Mouse (Mus musculus): Measurements from ENCODE around the gene Mis18a. TPM values are rescaled to one million over a fixed set of nuclear protein-coding genes. Genes with fewer than 3 reads are reported as not detected.
A peak's percentile ranks its signal among the peaks of the same experiment; 100 is the strongest.

Mis18a gene
- total and polyA plus RNA-seq, 3 experiments = 1.9 to 3.8 (median 2.9) TPM

GRCm38 (mm10) chr16:90710313-90710712, 16.9 kb downstream of the Mis18a start:
- Histone ChIP-seq H3K27me3 (ENCODE audit: control insufficient read depth, insufficient read depth, low read length) (no peaks in the 10 kb centered on the region), H3K79me2 (replicated peaks; ENCODE audit: control insufficient read depth, insufficient read depth, low read length) (no peaks in the 10 kb centered on the region), H3K9ac (ENCODE audit: low read depth, low read length) (no peak overlapping the region), H3K27ac (peak overlapping the region; percentile 53), H3K4me1 (ENCODE audit: control insufficient read depth, insufficient read depth, low read length) (peaks cover 4% of the 10 kb centered on the region), H3K4me3 (no peak overlapping the region), H3K36me3 (ENCODE audit: control insufficient read depth, insufficient read depth, low read length) (no peaks in the 10 kb centered on the region)
- no peak for TF ChIP-seq CTCF (IDR thresholded peaks at IDR 0.05)
- no peak for TF ChIP-seq POLR2A (IDR thresholded peaks at IDR 0.05; ENCODE audit: insufficient read depth, low read depth, low read length)
- no peak for TF ChIP-seq EP300 (IDR thresholded peaks at IDR 0.05; ENCODE audit: insufficient read depth, low read depth, low read length)
- DNase-seq = no peak
- 63% methylated on average over 12 of the region's 12 CpGs for WGBS
- intact Hi-C loops (cut with DNase I) = loop anchor here (5.0 kb wide), 3 partner anchors 88 to 868 kb away; no protein-coding TSS in a partner anchor

GRCm38 (mm10) chr16:90709711-90710289, 17.4 kb downstream of the Mis18a start:
- DNase-seq = peak; percentile 56 to 76
- WGBS = 38% methylated on average over 17 of the region's 17 CpGs
- peak overlapping the region; percentile 53 for H3K27ac ChIP-seq
- TF ChIP-seq POLR2A (IDR thresholded peaks at IDR 0.05; ENCODE audit: insufficient read depth, low read depth, low read length) (no peak), EP300 (IDR thresholded peaks at IDR 0.05; ENCODE audit: insufficient read depth, low read depth, low read length) (no peak), CTCF (IDR thresholded peaks at IDR 0.05) (no peak)
- H3K9ac ChIP-seq (ENCODE audit: low read depth, low read length) = no peak overlapping the region
- H3K4me3 ChIP-seq = no peak overlapping the region
- no peaks in the 10 kb centered on the region for H3K27me3 ChIP-seq (ENCODE audit: control insufficient read depth, insufficient read depth, low read length)
- intact Hi-C loops (cut with DNase I) = loop anchor here (5.0 kb wide), 3 partner anchors 87 to 867 kb away; no protein-coding TSS in a partner anchor
- H3K4me1 ChIP-seq (ENCODE audit: control insufficient read depth, insufficient read depth, low read length) = peaks cover 4% of the 10 kb centered on the region
- no peaks in the 10 kb centered on the region for H3K79me2 ChIP-seq (replicated peaks; ENCODE audit: control insufficient read depth, insufficient read depth, low read length)
- H3K36me3 ChIP-seq (ENCODE audit: control insufficient read depth, insufficient read depth, low read length) = no peaks in the 10 kb centered on the region

GRCm38 (mm10) chr16:90706279-90706678, 20.9 kb downstream of the Mis18a start:
- peak; percentile 36 to 46 for DNase-seq
- Histone ChIP-seq H3K27me3 (ENCODE audit: control insufficient read depth, insufficient read depth, low read length) (no peaks in the 10 kb centered on the region), H3K79me2 (replicated peaks; ENCODE audit: control insufficient read depth, insufficient read depth, low read length) (no peaks in the 10 kb centered on the region), H3K4me1 (ENCODE audit: control insufficient read depth, insufficient read depth, low read length) (peaks cover 4% of the 10 kb centered on the region), H3K27ac (no peak overlapping the region), H3K36me3 (ENCODE audit: control insufficient read depth, insufficient read depth, low read length) (no peaks in the 10 kb centered on the region), H3K9ac (ENCODE audit: low read depth, low read length) (no peak overlapping the region), H3K4me3 (no peak overlapping the region)
- intact Hi-C loops (cut with DNase I) = no loop called here
- TF ChIP-seq CTCF (IDR thresholded peaks at IDR 0.05) (no peak), EP300 (IDR thresholded peaks at IDR 0.05; ENCODE audit: insufficient read depth, low read depth, low read length) (peak; percentile 39; the same call in 1 of the 2 replicates)
- 2% methylated on average over 3 of the region's 3 CpGs for WGBS

GRCm38 (mm10) chr16:90704161-90704825, 22.9 kb downstream of the Mis18a start:
- Histone ChIP-seq H3K27me3 (ENCODE audit: control insufficient read depth, insufficient read depth, low read length) (no peaks in the 10 kb centered on the region), H3K36me3 (ENCODE audit: control insufficient read depth, insufficient read depth, low read length) (no peaks in the 10 kb centered on the region), H3K27ac (no peak overlapping the region), H3K79me2 (replicated peaks; ENCODE audit: control insufficient read depth, insufficient read depth, low read length) (no peaks in the 10 kb centered on the region), H3K4me3 (no peak overlapping the region), H3K4me1 (ENCODE audit: control insufficient read depth, insufficient read depth, low read length) (peaks cover 4% of the 10 kb centered on the region), H3K9ac (ENCODE audit: low read depth, low read length) (no peak overlapping the region)
- TF ChIP-seq EP300 (IDR thresholded peaks at IDR 0.05; ENCODE audit: insufficient read depth, low read depth, low read length) = no peak
- TF ChIP-seq CTCF (IDR thresholded peaks at IDR 0.05) = no peak
- TF ChIP-seq POLR2A (IDR thresholded peaks at IDR 0.05; ENCODE audit: insufficient read depth, low read depth, low read length) = no peak
- DNase-seq = peak in 1 of 2 experiments; percentile 11
- WGBS = 54% methylated on average over 13 of the region's 13 CpGs
- intact Hi-C loops (cut with DNase I) = no loop called here

GRCm38 (mm10) chr16:90703646-90704045, 23.6 kb downstream of the Mis18a start:
- Histone ChIP-seq H3K27me3 (ENCODE audit: control insufficient read depth, insufficient read depth, low read length) (no peaks in the 10 kb centered on the region), H3K27ac (no peak overlapping the region; the same call in 1 of the 2 replicates), H3K9ac (ENCODE audit: low read depth, low read length) (no peak overlapping the region), H3K4me1 (ENCODE audit: control insufficient read depth, insufficient read depth, low read length) (peaks cover 4% of the 10 kb centered on the region), H3K36me3 (ENCODE audit: control insufficient read depth, insufficient read depth, low read length) (no peaks in the 10 kb centered on the region), H3K4me3 (no peak overlapping the region), H3K79me2 (replicated peaks; ENCODE audit: control insufficient read depth, insufficient read depth, low read length) (no peaks in the 10 kb centered on the region)
- intact Hi-C loops (cut with DNase I) = no loop called here
- TF ChIP-seq EP300 (IDR thresholded peaks at IDR 0.05; ENCODE audit: insufficient read depth, low read depth, low read length) (no peak), CTCF (IDR thresholded peaks at IDR 0.05) (no peak), POLR2A (IDR thresholded peaks at IDR 0.05; ENCODE audit: insufficient read depth, low read depth, low read length) (no peak)
- DNase-seq = no peak
- 13% methylated on average over 1 of the region's 1 CpGs for WGBS

- H3K27me3 ChIP-seq (ENCODE audit: control insufficient read depth, insufficient read depth, low read length) = no peaks in the 10 kb centered on the region
- DNase-seq = no peak
- H3K9ac ChIP-seq (ENCODE audit: low read depth, low read length) = no peak overlapping the region
- H3K4me3 ChIP-seq = no peak overlapping the region
- H3K4me1 ChIP-seq (ENCODE audit: control insufficient read depth, insufficient read depth, low read length) = peaks cover 4% of the 10 kb centered on the region
- TF ChIP-seq CTCF (IDR thresholded peaks at IDR 0.05) = no peak
- TF ChIP-seq POLR2A (IDR thresholded peaks at IDR 0.05; ENCODE audit: insufficient read depth, low read depth, low read length) = no peak
- no peak for TF ChIP-seq EP300 (IDR thresholded peaks at IDR 0.05; ENCODE audit: insufficient read depth, low read depth, low read length)
- H3K36me3 ChIP-seq (ENCODE audit: control insufficient read depth, insufficient read depth, low read length) = no peaks in the 10 kb centered on the region
- intact Hi-C loops (cut with DNase I) = no loop called here
- 96% methylated on average over 2 of the region's 2 CpGs for WGBS
- H3K27ac ChIP-seq = no peak overlapping the region
- H3K79me2 ChIP-seq (replicated peaks; ENCODE audit: control insufficient read depth, insufficient read depth, low read length) = no peaks in the 10 kb centered on the region
These were observed 25.7 kb downstream of the Mis18a start for GRCm38 (mm10) chr16:90701541-90701940.
